Mouse (Mus musculus) heart, embryonic 16.5 days (tissue): Measurements from ENCODE around the gene Ntm. TPM values are rescaled to one million over a fixed set of nuclear protein-coding genes. Genes with fewer than 3 reads are reported as not detected.

Experiments
- ATAC-seq: fragments of 200-750 bp; cut with Nextera tagmentation; replicated peaks from 2 replicates; pipeline ENCODE4 v1.8.0; 2017; ENCODE audit warnings: moderate number of reproducible peaks; ENCODE audit not compliant: insufficient read depth, low FRiP score; ENCODE audit errors: extremely low read depth
- H3K27ac ChIP-seq: fragments of 300-500 bp; sonication (generic); 2 replicates; pipeline ENCODE4 v1.5.1; 2014; ENCODE audit warnings: mild to moderate bottlenecking, low read length, control low read depth, moderate library complexity
- H3K27me3 ChIP-seq: fragments of 300-500 bp; sonication (generic); 2 replicates; pipeline ENCODE4 v1.6.1; 2014; ENCODE audit warnings: low read length, mixed read lengths; ENCODE audit not compliant: control insufficient read depth, insufficient read depth
- H3K36me3 ChIP-seq: fragments of 300-500 bp; sonication (generic); 2 replicates; pipeline ENCODE4 v1.6.1; 2014; ENCODE audit not compliant: control insufficient read depth, insufficient read depth
- H3K4me1 ChIP-seq: fragments of 300-500 bp; sonication (generic); 2 replicates; pipeline ENCODE4 v1.6.1; 2014; ENCODE audit warnings: low read length, mixed read lengths; ENCODE audit not compliant: control insufficient read depth, insufficient read depth
- H3K4me2 ChIP-seq: fragments of 300-500 bp; sonication (generic); 2 replicates; pipeline ENCODE4 v1.6.1; 2014; ENCODE audit warnings: low read depth, mild to moderate bottlenecking, control low read depth, low read length
- H3K4me3 ChIP-seq: fragments of 300-500 bp; sonication (generic); 2 replicates; pipeline ENCODE4 v1.5.1; 2014; ENCODE audit warnings: mild to moderate bottlenecking, control low read depth, low read length
- H3K9ac ChIP-seq: fragments of 300-500 bp; sonication (generic); 2 replicates; pipeline ENCODE4 v1.6.1; 2014; ENCODE audit warnings: low read length, control low read depth
- H3K9me3 ChIP-seq: fragments of 300-500 bp; sonication (generic); replicated peaks from 2 replicates; pipeline ENCODE4 v1.6.1; 2016; ENCODE audit warnings: low read length; ENCODE audit not compliant: control insufficient read depth
- WGBS: fragments of 180-500 bp; shearing (Covaris S2); extraction: QIAGEN DNeasy Blood & Tissue Kit; methylation state at CpG from one replicate; pipeline ENCODE4 v1.1.7; 2014; 5-methylcytosine and 5-hydroxymethylcytosine counted together
- polyA plus RNA-seq: library from polyadenylated mRNA; unstranded; fragments of >200 nt; fragmentation: Nextera tagmentation; extraction: Ambion mirVana; gene quantifications from 2 replicates; pipeline ENCODE4 v1.2.1, GENCODE M21; 2015

Gene Ntm
- polyA plus RNA-seq, 1 experiment from 2014 or later: 23.6 TPM

DNA sequence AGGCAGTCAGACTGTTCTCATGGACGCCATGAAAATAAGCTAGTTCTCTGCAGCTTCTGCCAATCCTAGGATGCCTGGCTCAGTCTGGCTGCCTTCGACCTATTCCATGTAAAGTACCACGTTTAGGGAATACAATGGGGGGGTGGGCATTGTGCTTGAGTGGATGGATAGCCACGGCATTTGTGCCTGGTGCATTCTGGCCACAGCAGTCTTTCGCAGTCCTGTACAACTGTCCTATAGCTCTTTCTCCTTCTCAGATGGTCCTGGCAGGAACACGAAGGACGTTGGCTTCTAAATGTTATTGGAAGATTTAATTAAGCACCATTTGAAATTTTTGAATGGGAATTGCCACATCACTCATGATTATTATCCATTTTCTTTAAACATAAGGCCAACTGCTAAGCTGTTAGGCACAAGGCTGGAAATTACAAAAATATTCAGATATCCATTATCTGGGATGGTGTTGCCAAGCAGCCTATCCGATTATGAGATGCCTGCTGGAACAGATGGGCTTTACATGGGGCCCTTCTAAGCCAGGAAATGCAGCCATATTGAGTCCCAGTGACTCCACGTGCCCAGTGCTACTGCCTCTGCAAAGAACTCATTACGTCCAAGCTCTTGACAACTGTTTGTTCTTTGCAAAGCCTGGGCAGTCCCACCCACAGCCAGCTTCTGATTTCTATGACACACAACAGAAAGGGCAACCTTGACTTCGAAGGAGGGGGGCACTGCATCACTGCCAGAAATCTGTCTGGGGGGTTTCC is 190.1 kb downstream of the Ntm start:
- Histone ChIP-seq H3K4me1 (no peaks in the 10 kb centered on the region), H3K27me3 (no peaks in the 10 kb centered on the region), H3K4me2 (no peak overlapping the region), H3K27ac (no peak overlapping the region), H3K36me3 (no peaks in the 10 kb centered on the region), H3K9ac (no peak overlapping the region), H3K9me3 (no peaks in the 10 kb centered on the region), H3K4me3 (no peak overlapping the region)
- WGBS: 74% methylated on average over 11 of the region's 11 CpGs
- ATAC-seq: no peak

DNA sequence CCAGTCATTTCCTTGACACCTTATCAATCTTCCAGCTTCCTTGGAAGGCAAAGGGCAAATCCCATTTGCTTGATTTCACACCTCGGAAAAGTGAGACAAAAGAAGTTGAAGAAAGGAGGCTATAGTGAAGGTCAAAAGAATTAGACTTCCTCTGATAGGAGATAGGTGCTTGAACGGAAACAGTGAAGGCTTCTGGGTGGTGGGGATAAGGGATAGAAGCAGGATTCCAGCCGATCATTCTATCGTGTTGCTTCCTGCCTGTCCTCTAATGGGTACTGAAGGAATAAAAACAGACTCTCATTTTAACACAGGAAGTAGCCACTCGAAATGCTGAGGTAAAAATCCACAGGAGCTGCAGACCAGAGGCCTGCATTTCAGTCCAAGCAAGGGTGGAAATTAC is 191.1 kb downstream of the Ntm start:
- Histone ChIP-seq H3K4me3 (no peak overlapping the region), H3K27me3 (no peaks in the 10 kb centered on the region), H3K9me3 (no peaks in the 10 kb centered on the region), H3K4me1 (peaks cover 3% of the 10 kb centered on the region; the same call in 1 of the 2 replicates), H3K9ac (no peak overlapping the region), H3K36me3 (no peaks in the 10 kb centered on the region), H3K4me2 (no peak overlapping the region; the same call in 1 of the 2 replicates), H3K27ac (no peak overlapping the region)
- WGBS: 18% methylated on average over 5 of the region's 5 CpGs
- 0 out of 2 replicates have a peak, but pooled peaks have one; percentile 23 for ATAC-seq

DNA sequence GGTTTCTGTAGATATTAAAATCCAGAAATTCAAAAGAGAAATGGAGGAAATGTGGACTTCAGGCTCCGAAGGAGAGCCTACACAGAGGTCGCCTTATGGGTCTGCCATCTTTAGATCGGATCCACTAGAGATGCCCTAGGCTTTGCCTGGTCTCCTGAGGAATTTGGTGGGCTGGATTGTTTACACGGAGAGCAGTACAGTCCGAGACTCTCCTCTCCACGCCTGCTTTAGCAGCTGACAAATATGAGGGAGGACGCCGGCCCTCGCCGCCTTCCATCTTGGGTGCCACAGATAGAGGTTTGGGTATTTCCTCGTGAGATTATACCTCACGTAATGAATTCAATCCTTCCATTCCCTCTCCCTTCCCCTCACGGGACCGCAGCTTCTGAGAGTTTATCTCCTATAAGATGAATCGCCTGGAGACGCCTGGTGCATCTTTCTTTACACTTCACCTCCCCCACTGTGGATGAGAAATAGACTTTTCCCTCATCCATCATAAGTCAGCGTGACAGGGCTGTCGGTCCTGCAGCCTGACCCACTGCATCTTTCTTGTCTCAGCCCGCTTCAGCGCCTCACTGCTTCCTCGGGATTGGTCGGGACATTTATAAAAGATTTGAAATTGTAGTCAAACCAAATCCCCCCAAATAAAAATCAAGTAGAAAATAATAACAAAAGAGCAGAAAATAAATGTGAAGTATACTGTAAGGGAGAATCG is 191.7 kb downstream of the Ntm start:
- ATAC-seq: no peak
- Histone ChIP-seq H3K9ac (no peak overlapping the region), H3K27ac (peak overlapping the region; percentile 40; the same call in 1 of the 2 replicates), H3K9me3 (no peaks in the 10 kb centered on the region), H3K27me3 (no peaks in the 10 kb centered on the region), H3K36me3 (no peaks in the 10 kb centered on the region), H3K4me2 (peak overlapping the region; percentile 16; the same call in 1 of the 2 replicates), H3K4me3 (no peak overlapping the region), H3K4me1 (peaks cover 3% of the 10 kb centered on the region; the same call in 1 of the 2 replicates)
- WGBS: 42% methylated on average over 23 of the region's 23 CpGs

DNA sequence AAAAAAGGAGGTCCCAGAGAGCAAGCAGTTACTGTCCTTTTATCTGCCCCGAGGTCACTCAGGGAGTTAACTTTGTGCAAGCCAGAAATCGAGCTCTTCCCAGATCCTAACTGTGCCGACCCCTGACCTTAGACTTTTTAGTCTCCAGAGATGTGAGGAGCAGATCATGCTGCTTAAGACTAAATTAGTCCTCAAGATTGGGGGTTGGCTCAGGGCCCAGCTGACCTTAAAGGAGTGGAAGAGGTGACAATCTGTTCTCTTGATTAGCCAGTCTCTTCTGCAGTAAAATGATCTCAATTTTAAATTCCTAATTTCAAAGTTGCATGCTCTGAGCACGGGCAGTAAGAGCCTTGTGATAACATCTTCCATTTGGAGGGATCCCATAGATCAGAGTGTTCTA is 193.6 kb downstream of the Ntm start:
- peaks cover 3% of the 10 kb centered on the region; the same call in 1 of the 2 replicates for H3K4me1 ChIP-seq
- WGBS: 44% methylated on average over 4 of the region's 4 CpGs

DNA sequence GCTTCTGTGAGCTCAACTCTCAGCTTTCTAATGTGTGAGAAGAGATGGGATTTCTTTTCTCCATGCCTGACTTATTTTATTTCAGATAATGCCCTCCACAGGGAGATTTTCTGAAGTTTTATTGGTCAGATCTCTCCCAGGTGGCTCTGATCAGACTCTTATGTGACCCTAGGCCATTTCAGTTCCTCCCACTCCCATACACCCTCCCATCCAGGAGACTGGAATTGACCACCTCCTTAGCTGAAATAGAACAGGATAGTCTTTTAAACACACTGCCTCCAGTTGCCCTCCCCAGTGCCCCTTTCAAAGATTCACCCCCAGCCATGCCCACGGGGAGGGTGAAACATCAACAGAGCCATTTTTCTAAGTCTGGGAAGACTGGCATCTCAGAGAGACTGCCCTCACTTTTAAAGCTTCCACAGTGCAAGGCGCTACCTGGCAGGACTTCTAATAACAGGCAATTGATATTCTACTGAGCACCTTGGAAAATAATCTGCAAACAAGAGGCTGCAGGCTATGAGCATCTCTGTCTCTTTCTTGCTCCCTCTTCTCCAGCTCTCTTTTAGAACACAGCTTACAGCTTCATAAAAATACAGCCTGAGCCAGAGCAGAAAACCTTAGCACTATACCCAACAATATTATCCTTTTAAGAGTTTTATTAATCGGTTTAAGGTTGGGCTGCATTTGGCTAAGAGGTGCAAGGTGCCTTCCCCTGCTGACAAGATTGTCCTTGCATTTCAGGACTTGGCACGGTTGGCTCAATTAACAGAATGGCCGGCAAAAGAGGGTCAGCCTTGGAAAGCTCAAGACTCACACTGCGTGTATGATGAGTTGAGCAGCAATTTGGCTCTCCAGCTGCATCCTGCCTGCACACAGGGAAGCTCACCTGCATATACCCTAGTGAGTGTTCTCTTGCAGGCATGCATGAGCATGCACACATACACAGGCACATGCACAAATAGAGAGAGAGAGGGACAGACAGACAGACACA is 196.7 kb downstream of the Ntm start:
- no peak overlapping the region for H3K4me2 ChIP-seq
- WGBS: 77% methylated on average over 6 of the region's 6 CpGs
- no peaks in the 10 kb centered on the region for H3K36me3 ChIP-seq
- 0 out of 2 replicates have a peak, but pooled peaks cover 2% of the 10 kb centered on the region for H3K27me3 ChIP-seq
- H3K4me1 ChIP-seq: peaks cover 3% of the 10 kb centered on the region; the same call in 1 of the 2 replicates
- no peak for ATAC-seq
- no peak overlapping the region for H3K9ac ChIP-seq
- H3K9me3 ChIP-seq: no peaks in the 10 kb centered on the region
- no peak overlapping the region for H3K27ac ChIP-seq
- H3K4me3 ChIP-seq: no peak overlapping the region

More for the DNA sequence above, 193.6 kb downstream of the Ntm start:
- no peak overlapping the region for H3K4me3 ChIP-seq
- no peaks in the 10 kb centered on the region for H3K36me3 ChIP-seq
- no peak overlapping the region for H3K27ac ChIP-seq
- H3K4me2 ChIP-seq: no peak overlapping the region
- H3K27me3 ChIP-seq: no peaks in the 10 kb centered on the region
- H3K9me3 ChIP-seq: no peaks in the 10 kb centered on the region
- no peak overlapping the region for H3K9ac ChIP-seq
- no peak for ATAC-seq

- ATAC-seq: no peak
- Histone ChIP-seq H3K27me3 (0 out of 2 replicates have a peak, but pooled peaks cover 2% of the 10 kb centered on the region), H3K4me3 (no peak overlapping the region), H3K36me3 (no peaks in the 10 kb centered on the region), H3K4me1 (peaks cover 7% of the 10 kb centered on the region), H3K9ac (no peak overlapping the region), H3K27ac (no peak overlapping the region), H3K9me3 (no peaks in the 10 kb centered on the region), H3K4me2 (no peak overlapping the region)
- 70% methylated on average over 4 of the region's 4 CpGs for WGBS
Observed at GRCm38 (mm10) chr9:29763338-29763737, 199.6 kb downstream of the Ntm start.

- Histone ChIP-seq H3K4me2 (no peak overlapping the region), H3K36me3 (no peaks in the 10 kb centered on the region), H3K27me3 (0 out of 2 replicates have a peak, but pooled peaks cover 2% of the 10 kb centered on the region), H3K27ac (no peak overlapping the region), H3K4me3 (no peak overlapping the region), H3K9ac (no peak overlapping the region), H3K9me3 (no peaks in the 10 kb centered on the region), H3K4me1 (peaks cover 4% of the 10 kb centered on the region; the same call in 1 of the 2 replicates)
- ATAC-seq: no peak
- WGBS: 68% methylated on average over 8 of the region's 8 CpGs
Observed at GRCm38 (mm10) chr9:29761952-29762586, 200.9 kb downstream of the Ntm start.

GRCm38 (mm10) chr9:29761511-29761910 is 201.4 kb downstream of the Ntm start:
- no peaks in the 10 kb centered on the region for H3K9me3 ChIP-seq
- H3K4me1 ChIP-seq: peaks cover 4% of the 10 kb centered on the region; the same call in 1 of the 2 replicates
- H3K27ac ChIP-seq: no peak overlapping the region
- no peak overlapping the region for H3K9ac ChIP-seq
- H3K4me2 ChIP-seq: no peak overlapping the region
- ATAC-seq: no peak
- 0 out of 2 replicates have a peak, but pooled peaks cover 2% of the 10 kb centered on the region for H3K27me3 ChIP-seq
- 73% methylated on average over 5 of the region's 5 CpGs for WGBS
- no peaks in the 10 kb centered on the region for H3K36me3 ChIP-seq
- H3K4me3 ChIP-seq: no peak overlapping the region
